Mouse (Mus musculus): ENCODE measurements at regions not wholly inside any gene's neighbourhood (a gene's known extent, or its start where the extent isn't known, plus 50 kb on each side); places are given as distances from the start of the nearest gene placed in this dataset.

DNA sequence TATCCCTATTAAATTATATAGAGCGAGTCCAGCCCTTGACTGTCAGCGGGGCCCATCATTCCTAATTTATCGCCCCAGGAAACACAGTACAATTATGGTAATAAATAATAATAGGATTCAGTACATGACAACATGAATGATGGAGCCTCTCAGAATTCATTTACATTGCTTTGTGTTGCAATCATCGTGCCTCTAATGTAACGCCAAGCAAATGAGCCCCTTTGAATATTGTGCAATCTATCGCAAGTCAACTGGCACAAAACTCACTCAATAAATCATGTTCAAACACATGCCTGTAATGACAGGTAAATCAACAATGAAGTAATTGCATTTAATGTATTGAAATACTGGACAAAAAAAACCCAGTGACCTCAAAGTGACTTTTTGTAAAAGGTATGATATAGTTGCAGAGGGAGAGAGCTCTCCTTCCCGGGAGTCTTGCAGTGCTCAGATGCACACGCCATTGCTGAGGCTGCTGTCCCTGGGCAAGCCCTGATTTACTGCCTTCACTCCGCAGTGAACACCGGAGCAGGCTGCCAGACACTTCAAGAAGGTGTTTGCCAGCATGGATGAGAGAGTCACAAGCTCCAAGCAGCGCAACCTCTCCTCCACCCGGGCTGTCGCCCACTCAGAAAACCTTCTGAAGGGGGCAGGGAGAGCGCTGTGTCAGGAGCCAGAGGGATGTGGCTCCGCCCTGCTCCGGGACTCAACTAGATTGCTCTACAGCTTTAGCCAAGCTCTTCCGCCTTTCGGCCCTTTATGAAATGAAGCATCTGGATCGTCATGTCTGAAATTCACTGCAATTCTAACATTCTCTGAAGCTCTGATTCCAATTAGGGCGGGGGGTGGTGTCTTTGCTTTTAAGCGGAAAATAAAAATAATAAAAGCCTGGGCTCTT is 232.6 kb downstream of the Gm45692 start:
- ATAC-seq (replicated peaks; ENCODE audit: low FRiP score, low TSS enrichment, poor library complexity, severe bottlenecking), result no peak

- ATAC-seq (replicated peaks; ENCODE audit: low FRiP score, low TSS enrichment, poor library complexity, severe bottlenecking), result no peak
Observed at GRCm38 (mm10) chr8:26352541-26353010, 233.2 kb downstream of the Gm45692 start.

DNA sequence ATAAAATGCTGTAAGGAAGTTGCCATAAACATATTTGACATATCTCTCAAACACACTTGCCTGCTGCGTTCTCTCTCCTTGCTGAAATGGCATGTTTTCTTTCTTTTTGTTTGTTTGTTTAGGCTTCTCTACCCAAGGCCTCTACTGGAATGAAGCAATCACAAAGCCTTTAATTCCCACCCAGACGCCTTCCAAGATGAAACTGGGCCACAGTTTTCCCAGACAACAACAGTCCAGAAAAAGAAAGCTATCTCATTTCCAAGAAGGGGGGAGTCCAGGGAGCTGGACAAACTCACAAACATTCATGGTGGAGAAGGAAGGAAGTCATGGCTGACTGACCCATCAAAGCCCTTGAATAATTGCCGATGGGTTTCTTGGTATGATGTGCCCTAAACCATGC is 234.1 kb downstream of the Gm45692 start:
- ATAC-seq (replicated peaks; ENCODE audit: low FRiP score, low TSS enrichment, poor library complexity, severe bottlenecking), result no peak

DNA sequence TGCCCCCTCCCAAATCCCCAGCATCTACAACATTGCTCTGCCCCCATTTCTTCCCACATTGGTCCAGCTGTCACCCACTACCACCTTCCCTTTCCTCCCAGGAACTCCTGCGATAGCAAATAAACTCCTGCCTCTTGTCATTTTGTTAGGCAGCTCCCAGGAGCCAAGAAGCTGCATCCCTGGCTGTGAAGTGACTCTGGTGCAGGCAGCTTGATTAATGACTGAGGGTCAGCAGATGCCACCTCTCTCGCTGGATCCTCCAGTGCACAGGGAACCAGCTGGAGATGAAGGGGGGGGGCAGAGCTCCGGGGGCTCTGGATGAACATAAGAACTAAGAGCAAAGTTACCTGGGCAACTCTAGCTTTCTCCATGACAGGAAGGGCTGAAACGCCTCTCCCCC is 235.2 kb downstream of the Gm45692 start:
- ATAC-seq (replicated peaks; ENCODE audit: low FRiP score, low TSS enrichment, poor library complexity, severe bottlenecking), result no peak

- no peak for ATAC-seq (replicated peaks; ENCODE audit: low FRiP score, low TSS enrichment, poor library complexity, severe bottlenecking)
Observed at GRCm38 (mm10) chr8:26356801-26357200, 237.5 kb downstream of the Gm45692 start.

DNA sequence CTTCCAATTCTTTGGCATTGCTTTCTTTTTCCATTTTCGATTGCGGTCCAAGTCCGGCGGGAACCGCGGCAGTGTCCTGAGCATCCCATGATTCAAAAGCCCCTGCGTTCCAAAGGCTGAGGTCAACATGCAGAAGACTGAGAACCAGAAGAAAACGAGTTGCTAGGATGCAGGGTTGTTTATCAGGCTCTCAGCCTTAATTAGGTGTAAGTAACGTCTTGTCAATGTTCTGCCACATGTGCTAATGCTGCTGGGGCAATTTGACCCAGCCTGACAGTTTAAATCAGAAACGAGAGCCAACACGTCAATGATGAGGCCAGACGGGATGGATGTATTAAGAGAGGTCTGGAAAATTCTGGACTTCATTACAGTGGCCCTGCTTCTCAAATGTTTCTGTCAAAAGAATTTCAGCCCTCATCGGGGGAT is 239.4 kb downstream of the Gm45692 start:
- ATAC-seq (replicated peaks; ENCODE audit: low FRiP score, low TSS enrichment, poor library complexity, severe bottlenecking), result no peak

DNA sequence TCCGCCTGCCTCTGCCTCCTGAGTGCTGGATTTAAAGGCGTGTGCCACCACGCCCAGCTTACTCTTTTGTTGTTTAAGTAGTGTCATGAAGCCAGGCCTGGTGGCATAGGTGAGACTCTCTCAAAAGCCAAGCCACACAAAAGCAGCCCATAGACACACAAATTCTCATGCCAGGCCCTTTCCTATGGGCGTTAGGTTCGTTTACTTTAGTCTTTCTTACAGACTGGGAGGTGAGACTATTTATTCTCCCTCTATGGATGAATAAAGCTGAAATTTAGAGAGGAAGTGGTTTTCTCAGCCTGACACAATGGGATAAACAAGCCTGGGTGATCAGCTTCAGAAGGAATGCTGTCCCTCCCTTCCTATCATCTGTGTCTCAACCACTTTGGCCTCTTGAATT is 243.0 kb downstream of the Gm45692 start:
- no peak for ATAC-seq (replicated peaks; ENCODE audit: low FRiP score, low TSS enrichment, poor library complexity, severe bottlenecking)

DNA sequence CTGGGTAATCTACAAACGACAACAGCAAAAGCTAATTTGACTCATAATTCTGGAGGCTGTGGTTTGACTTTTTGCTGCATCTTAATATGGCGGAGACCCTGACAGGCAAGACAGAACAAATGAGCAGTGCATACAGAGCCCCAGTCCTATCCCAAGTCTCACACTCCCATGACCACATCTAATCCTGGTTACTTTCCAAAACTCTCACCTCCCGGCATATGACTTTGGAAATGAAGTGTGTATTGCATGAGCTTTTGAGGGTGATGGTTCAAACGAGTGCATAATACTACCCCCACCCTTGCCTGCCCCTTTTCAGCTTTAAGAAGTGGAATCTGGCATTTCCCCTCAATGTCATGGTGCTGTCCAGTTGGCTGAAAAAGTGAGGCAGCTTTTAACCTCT is 244.3 kb downstream of the Gm45692 start:
- no peak for ATAC-seq (replicated peaks; ENCODE audit: low FRiP score, low TSS enrichment, poor library complexity, severe bottlenecking)

- ATAC-seq (replicated peaks; ENCODE audit: low FRiP score, low TSS enrichment, poor library complexity, severe bottlenecking), result no peak
Observed at GRCm38 (mm10) chr8:26364637-26365036, 245.3 kb downstream of the Gm45692 start.

GRCm38 (mm10) chr8:26380668-26381067 is 261.3 kb downstream of the Gm45692 start:
- no peak for ATAC-seq (replicated peaks; ENCODE audit: low FRiP score, low TSS enrichment, poor library complexity, severe bottlenecking)

DNA sequence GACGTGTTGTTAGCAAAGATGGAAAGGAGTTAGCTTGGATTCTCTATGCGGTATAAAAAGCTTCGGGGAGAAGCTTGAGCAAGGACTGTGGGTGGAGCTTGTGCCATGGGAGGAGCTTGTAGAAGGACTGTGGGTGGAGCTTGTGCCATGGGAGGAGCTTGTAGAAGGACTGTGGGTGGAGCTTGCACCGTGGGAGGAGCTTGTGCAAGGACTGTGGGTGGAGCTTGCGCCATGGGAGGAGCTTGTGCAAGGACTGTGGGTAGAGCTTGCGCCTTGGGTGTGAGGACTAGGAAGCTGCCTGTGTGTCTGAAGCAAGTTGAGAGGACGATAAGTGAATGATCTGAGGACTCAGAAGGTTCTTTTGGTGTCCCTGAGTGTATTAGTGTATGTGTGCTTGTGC is 263.1 kb downstream of the Gm45692 start:
- no peak for ATAC-seq (replicated peaks; ENCODE audit: low FRiP score, low TSS enrichment, poor library complexity, severe bottlenecking)

GRCm38 (mm10) chr8:26383886-26384285 is 264.6 kb downstream of the Gm45692 start:
- ATAC-seq (replicated peaks; ENCODE audit: low FRiP score, low TSS enrichment, poor library complexity, severe bottlenecking), result no peak

DNA sequence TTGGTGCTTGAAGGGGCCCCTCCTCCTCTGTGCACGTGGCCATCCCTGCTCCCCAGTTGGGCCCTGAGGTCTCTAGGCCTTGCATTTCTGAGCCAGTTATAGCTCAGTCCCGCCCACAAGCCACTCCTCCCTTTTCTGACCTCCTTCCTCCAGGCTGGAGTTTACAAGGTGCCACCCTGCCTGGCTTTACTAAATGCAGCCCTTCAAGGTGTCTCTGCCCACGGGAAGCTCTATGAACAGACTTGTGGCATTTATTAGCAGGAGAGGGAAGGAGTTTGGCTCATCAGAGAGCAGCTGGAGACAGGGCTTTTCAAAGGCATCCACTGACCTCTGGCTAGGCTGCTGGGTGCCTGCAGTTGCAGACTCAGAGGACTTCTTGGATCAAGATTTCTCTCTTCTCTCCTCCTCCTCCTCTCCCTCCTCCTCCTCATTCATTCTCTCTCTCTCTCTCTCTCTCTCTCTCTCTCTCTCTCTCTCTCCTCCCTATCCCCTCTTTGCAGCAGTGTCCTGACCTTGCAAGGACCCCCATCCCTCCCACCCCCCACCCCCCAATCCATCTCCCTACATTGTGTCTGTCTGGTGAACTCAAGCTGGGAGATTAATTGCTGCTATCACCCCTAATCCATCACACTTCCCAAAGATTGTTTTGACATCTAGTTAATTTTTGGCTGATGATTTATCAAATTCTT is 265.1 kb downstream of the Gm45692 start:
- ATAC-seq (replicated peaks; ENCODE audit: low FRiP score, low TSS enrichment, poor library complexity, severe bottlenecking), result no peak

GRCm38 (mm10) chr8:26384994-26385345 is 265.6 kb downstream of the Gm45692 start:
- ATAC-seq (replicated peaks; ENCODE audit: low FRiP score, low TSS enrichment, poor library complexity, severe bottlenecking), result no peak

DNA sequence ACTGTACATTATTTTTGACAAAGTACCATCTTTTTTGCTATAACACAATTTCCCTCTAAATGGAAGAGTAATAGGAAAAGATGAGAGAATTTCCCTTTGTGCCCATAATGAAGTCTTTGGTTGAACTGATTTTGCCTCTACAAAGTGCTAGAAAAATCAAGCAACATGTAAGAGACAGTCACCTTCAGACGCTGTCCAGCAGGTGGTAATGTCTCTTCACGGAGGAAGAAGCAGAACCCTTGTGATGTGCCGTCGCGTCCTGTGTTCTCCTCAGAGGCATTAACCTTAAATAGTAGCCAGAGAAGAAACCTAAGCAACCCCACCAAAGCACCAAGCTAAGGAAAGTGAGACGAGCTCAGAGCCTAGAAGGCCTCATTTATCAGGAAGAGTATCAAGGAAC is 275.7 kb downstream of the Gm45692 start:
- ATAC-seq (replicated peaks; ENCODE audit: low FRiP score, low TSS enrichment, poor library complexity, severe bottlenecking), result no peak

- no peak for ATAC-seq (replicated peaks; ENCODE audit: low FRiP score, low TSS enrichment, poor library complexity, severe bottlenecking)
Observed at GRCm38 (mm10) chr8:26420002-26420401, 300.7 kb downstream of the Gm45692 start.

DNA sequence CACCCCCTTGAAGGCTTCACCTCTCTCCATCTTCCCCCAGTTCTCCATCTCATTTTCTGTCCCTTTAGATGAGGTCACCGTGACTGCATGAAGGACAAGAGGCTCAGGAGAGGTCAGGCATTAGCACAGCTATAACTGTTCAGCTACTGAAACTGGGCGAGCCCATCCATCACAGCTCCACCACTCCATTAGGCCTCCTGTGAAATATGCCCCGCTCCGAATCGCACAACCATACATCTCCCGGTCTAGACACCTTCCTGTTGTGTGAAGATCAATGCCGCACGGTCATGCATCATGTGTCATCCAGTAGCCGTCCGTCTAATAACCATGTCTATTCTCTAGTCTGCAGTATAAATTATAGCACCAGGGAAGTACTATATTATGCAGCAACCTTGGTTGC is 301.2 kb downstream of the Gm45692 start:
- ATAC-seq (replicated peaks; ENCODE audit: low FRiP score, low TSS enrichment, poor library complexity, severe bottlenecking), result no peak

DNA sequence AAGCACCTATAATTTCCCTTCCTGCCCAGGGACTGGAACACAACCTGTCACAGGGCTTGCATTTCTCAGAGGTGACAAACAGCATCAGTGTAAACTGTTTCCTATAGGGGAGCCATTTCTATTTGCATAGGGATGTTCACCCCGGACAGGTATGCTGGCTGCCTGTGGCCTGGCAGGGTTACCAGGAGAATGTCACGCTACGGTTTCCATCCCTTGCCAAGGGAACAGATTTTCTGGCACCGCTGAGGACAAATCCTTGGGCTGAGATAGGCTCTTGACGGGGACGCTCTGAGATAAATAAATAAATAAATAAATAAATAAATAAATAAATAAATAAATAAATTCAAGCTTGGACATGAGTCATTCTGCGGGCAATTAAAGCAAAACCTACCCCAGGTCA is 308.0 kb downstream of the Gm45692 start:
- no peak for ATAC-seq (replicated peaks; ENCODE audit: low FRiP score, low TSS enrichment, poor library complexity, severe bottlenecking)

DNA sequence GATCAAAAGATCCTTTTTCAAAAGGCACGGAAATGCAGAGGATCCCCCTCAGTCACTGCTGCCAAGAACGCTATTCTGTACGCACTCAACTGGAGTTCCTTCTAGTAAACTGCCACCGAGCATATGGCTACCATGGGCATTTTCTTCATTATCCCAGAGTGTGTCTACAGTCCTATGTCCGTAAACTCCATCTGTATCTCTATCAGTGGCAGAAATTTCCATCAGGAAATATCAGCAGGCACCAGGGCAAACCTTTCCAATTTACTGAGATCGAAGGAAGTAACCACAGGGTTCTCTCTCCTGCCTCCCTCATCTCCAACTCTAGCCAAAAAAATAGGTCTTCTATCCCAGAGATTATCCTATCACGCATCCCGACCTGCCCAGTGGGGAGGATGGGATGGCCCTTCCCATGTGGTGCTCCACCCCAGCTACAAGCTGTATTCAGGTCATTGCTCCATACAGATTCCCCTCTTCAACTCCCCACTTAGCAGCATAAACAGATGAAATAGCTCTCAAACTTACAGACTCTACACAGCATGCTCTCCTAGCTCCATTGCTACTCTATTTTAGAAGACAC is 310.5 kb downstream of the Gm45692 start:
- no peak for ATAC-seq (replicated peaks; ENCODE audit: low FRiP score, low TSS enrichment, poor library complexity, severe bottlenecking)

DNA sequence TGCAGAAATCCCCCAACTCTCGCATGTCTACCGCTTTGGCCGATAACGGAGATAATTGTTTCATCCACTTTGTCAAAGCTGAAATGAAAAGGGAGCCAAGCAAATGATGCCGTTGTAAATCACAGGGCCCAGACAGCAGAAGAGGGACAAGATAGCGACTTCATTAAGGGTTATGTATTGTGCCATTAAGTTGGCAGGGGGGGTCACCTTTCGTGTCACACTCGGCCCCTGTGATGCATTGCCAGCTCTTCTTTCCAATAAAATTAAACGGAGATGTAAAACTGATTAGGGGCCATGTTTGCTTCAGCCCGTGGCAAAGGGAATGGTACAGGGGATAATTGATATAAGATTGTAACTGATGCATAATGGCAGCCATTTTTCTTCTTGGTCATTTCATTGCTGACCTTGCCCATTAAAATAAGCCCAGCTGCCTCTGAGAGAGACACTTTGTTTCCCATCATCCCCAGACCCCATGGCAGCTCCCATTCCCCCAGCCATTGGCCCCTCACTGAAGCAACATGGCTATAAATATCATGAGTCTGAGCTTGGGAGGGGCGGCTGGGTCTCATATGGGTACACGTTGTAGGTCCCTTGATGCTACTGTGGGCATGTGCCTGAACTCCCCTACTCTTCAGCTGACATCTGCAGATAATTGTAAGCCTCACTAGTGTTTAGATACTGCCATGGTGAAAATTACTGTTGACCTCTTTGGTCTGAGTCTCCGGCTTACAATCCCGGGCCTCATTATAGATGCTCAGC is 313.0 kb downstream of the Gm45692 start:
- ATAC-seq (replicated peaks; ENCODE audit: low FRiP score, low TSS enrichment, poor library complexity, severe bottlenecking), result no peak
